Mouse (Mus musculus): Measurements from ENCODE around the gene Lmx1b. TPM values are rescaled to one million over a fixed set of nuclear protein-coding genes. Genes with fewer than 3 reads are reported as not detected.

Lmx1b gene
- total and polyA plus RNA-seq, 3 experiments: not detected

DNA sequence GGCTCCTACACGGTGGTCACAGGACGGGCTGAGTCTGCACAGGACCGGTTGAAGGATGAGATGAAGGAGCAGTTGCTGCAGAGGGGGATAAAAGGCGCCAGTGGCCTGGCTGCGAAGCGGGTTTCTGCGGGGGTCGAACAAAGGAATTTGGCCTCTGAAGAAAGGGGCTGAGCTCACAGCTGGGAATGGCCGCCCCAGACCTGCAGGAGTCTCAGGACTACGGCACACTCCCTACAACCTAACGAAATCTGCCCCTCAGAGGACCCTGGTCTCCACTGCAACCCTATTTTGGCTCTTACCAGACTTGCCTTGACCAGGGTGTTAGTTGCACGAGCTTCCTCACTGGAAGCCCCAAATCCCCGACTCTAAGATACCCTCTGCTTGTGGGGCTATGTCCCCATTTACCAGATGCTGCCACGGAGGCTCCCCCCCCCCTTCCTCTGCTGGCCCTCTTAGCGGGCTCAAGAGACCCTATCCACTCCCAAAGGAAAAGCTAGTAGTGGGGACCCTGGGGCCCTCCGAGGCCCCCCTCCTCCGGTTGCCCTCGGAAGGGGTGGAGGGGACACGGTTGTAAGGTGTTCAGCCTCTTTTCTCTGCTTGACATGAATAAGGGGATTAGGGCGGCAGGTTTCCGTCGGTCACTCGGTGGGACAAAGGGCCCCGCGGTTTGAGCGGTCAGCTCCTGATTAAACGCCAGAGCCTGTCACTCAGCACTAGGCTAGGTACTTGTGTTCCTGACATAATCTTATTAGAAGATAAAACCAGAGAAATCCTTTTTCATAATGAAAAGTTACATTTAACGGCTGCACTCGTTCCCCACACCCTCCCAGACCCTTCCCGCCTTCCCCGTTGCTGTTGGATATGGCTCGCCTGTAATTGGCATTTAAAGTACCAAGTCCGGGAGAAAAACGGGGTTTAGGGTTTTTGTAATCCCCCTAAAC is 10.0 kb downstream of the Lmx1b start:
- H3K27ac ChIP-seq (ENCODE audit: insufficient read depth, low read depth): no peak overlapping the region
- H3K36me3 ChIP-seq (replicated peaks in 1 of 2; ENCODE audit: control insufficient read depth in 1 of 2, insufficient read depth in 1 of 2, low read length in 1 of 2): no peaks in the 10 kb centered on the region
- H3K27me3 ChIP-seq (replicated peaks): peaks cover 96% of the 10 kb centered on the region
- H3K9ac ChIP-seq (ENCODE audit: insufficient read depth, low read depth): no peak overlapping the region
- no peak overlapping the region for H3K4me3 ChIP-seq (replicated peaks in 1 of 3; ENCODE audit: low read depth in 2 of 3, low read length in 2 of 3, poor library complexity in 1 of 3)
- no peak for TF ChIP-seq USF1 (IDR thresholded peaks at IDR 0.05; ENCODE audit: low read depth, low read length)
- TF ChIP-seq ZNF384 (IDR thresholded peaks at IDR 0.05; ENCODE audit: low read depth, low read length): no peak
- no peak for TF ChIP-seq IRF4 (IDR thresholded peaks at IDR 0.05; ENCODE audit: low read depth, low read length)
- DNase-seq (ENCODE audit: extremely low read depth): no peak
- H3K9me3 ChIP-seq (replicated peaks; ENCODE audit: low read length): no peaks in the 10 kb centered on the region
- in situ Hi-C loops (cut with MboI; ENCODE audit: low pct_ligation_motif_present, low pct_unique_long_range_greater_than_20kb, low sequenced_read_pairs) (no loop called here), dilution Hi-C loops (cut with MboI; ENCODE audit: extremely low pct_ligation_motif_present, extremely low pct_unique_long_range_greater_than_20kb, low sequenced_read_pairs) (no loop called here)
- H3K79me2 ChIP-seq (replicated peaks; ENCODE audit: control insufficient read depth, extremely low read depth, insufficient read depth, poor library complexity, severe bottlenecking): no peaks in the 10 kb centered on the region
- H3K4me1 ChIP-seq (ENCODE audit: control insufficient read depth in 1 of 2, insufficient read depth in 2 of 2): peaks cover 3 to 5% of the 10 kb centered on the region in 2 experiments; a peak in 2 of 4 replicates
- no peak overlapping the region for H3K4me2 ChIP-seq (ENCODE audit: insufficient read depth, low read depth, poor library complexity, severe bottlenecking)

DNA sequence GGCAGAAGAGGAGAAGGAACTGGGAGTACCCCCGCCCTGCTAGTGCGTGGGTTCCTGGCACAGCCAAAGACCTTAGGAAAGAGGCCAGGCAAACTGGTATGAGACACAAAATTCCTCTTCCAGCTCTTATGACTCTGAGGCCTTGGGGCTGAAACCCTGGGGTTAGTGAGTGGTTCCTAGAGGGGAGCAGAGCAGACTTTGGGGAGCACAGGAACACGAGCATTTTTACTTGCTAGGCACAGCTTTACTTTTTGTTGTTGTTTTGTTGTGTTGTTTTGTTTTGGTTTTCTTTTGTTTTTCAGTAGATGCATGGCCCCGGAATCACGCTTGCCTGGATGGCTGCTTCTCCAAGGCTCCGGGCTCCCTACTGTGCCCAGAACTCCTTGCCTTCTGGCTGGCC is 10.7 kb downstream of the Lmx1b start:
- H3K9ac ChIP-seq (ENCODE audit: insufficient read depth, low read depth): no peak overlapping the region
- H3K4me1 ChIP-seq (ENCODE audit: control insufficient read depth in 1 of 2, insufficient read depth in 2 of 2): peaks cover 3 to 5% of the 10 kb centered on the region in 2 experiments; a peak in 2 of 4 replicates
- DNase-seq (ENCODE audit: extremely low read depth): no peak
- H3K79me2 ChIP-seq (replicated peaks; ENCODE audit: control insufficient read depth, extremely low read depth, insufficient read depth, poor library complexity, severe bottlenecking): no peaks in the 10 kb centered on the region
- H3K36me3 ChIP-seq (replicated peaks in 1 of 2; ENCODE audit: control insufficient read depth in 1 of 2, insufficient read depth in 1 of 2, low read length in 1 of 2): no peaks in the 10 kb centered on the region
- H3K9me3 ChIP-seq (replicated peaks; ENCODE audit: low read length): no peaks in the 10 kb centered on the region
- TF ChIP-seq CHD1 (IDR thresholded peaks at IDR 0.05; ENCODE audit: low read depth, low read length) (no peak), MAZ (IDR thresholded peaks at IDR 0.05; ENCODE audit: low read depth, low read length) (no peak)
- dilution Hi-C loops (cut with MboI; ENCODE audit: extremely low pct_ligation_motif_present, extremely low pct_unique_long_range_greater_than_20kb, low sequenced_read_pairs): no loop called here
- H3K27ac ChIP-seq (ENCODE audit: insufficient read depth, low read depth): no peak overlapping the region
- H3K27me3 ChIP-seq (replicated peaks): peaks cover 96% of the 10 kb centered on the region
- no peak overlapping the region for H3K4me2 ChIP-seq (ENCODE audit: insufficient read depth, low read depth, poor library complexity, severe bottlenecking)
- H3K4me3 ChIP-seq (replicated peaks in 1 of 3; ENCODE audit: low read depth in 2 of 3, low read length in 2 of 3, poor library complexity in 1 of 3): no peak overlapping the region
- in situ Hi-C loops (cut with MboI; ENCODE audit: low pct_ligation_motif_present, low pct_unique_long_range_greater_than_20kb, low sequenced_read_pairs): no loop called here

- in situ Hi-C loops (cut with MboI; ENCODE audit: low pct_ligation_motif_present, low pct_unique_long_range_greater_than_20kb, low sequenced_read_pairs) (no loop called here), dilution Hi-C loops (cut with MboI; ENCODE audit: extremely low pct_ligation_motif_present, extremely low pct_unique_long_range_greater_than_20kb, low sequenced_read_pairs) (no loop called here)
- no peak overlapping the region for H3K4me3 ChIP-seq (replicated peaks in 1 of 3; ENCODE audit: low read depth in 2 of 3, low read length in 2 of 3, poor library complexity in 1 of 3)
Measured at GRCm38 (mm10) chr2:33628791-33629190, 11.5 kb downstream of the Lmx1b start.

More at GRCm38 (mm10) chr2:33628791-33629190, 11.5 kb downstream of the Lmx1b start:
- Histone ChIP-seq H3K36me3 (replicated peaks in 1 of 2; ENCODE audit: control insufficient read depth in 1 of 2, insufficient read depth in 1 of 2, low read length in 1 of 2) (no peaks in the 10 kb centered on the region), H3K79me2 (replicated peaks; ENCODE audit: control insufficient read depth, extremely low read depth, insufficient read depth, poor library complexity, severe bottlenecking) (no peaks in the 10 kb centered on the region), H3K4me2 (ENCODE audit: insufficient read depth, low read depth, poor library complexity, severe bottlenecking) (no peak overlapping the region), H3K27me3 (replicated peaks) (peaks cover 96% of the 10 kb centered on the region), H3K9ac (ENCODE audit: insufficient read depth, low read depth) (no peak overlapping the region), H3K9me3 (replicated peaks; ENCODE audit: low read length) (no peaks in the 10 kb centered on the region), H3K27ac (ENCODE audit: insufficient read depth, low read depth) (no peak overlapping the region), H3K4me1 (ENCODE audit: control insufficient read depth in 1 of 2, insufficient read depth in 2 of 2) (peaks cover 3 to 5% of the 10 kb centered on the region in 2 experiments; a peak in 2 of 4 replicates)
- TF ChIP-seq GABPA (IDR thresholded peaks at IDR 0.05; ENCODE audit: insufficient replicate concordance, low read depth, low read length) (no peak), ETS1 (conservative IDR thresholded peaks at IDR 0.05; ENCODE audit: low read depth, low read length) (no peak), MAX (IDR thresholded peaks at IDR 0.05; ENCODE audit: low read length) (no peak), E2F4 (IDR thresholded peaks at IDR 0.05; ENCODE audit: insufficient replicate concordance, low read depth, low read length) (no peak), USF1 (IDR thresholded peaks at IDR 0.05; ENCODE audit: low read depth, low read length) (no peak), NRF1 (IDR thresholded peaks at IDR 0.05; ENCODE audit: low read depth, low read length) (no peak), EP300 (IDR thresholded peaks at IDR 0.05; ENCODE audit: low read length) (no peak), ZMIZ1 (IDR thresholded peaks at IDR 0.05; ENCODE audit: low read depth, low read length) (no peak), SIN3A (IDR thresholded peaks at IDR 0.05; ENCODE audit: low read length) (no peak), BHLHE40 (IDR thresholded peaks at IDR 0.05; ENCODE audit: low read depth, low read length) (no peak), ZKSCAN1 (IDR thresholded peaks at IDR 0.05; ENCODE audit: borderline replicate concordance, low read depth, low read length) (no peak), MAFK (IDR thresholded peaks at IDR 0.05; ENCODE audit: insufficient replicate concordance, low read length) (no peak), PAX5 (IDR thresholded peaks at IDR 0.05; ENCODE audit: low read length) (no peak), RCOR1 (conservative IDR thresholded peaks at IDR 0.05; ENCODE audit: low read depth, low read length) (no peak), SMC3 (IDR thresholded peaks at IDR 0.05; ENCODE audit: low read depth, low read length) (no peak), TCF12 (IDR thresholded peaks at IDR 0.05; ENCODE audit: low read depth, low read length) (no peak), POLR2AphosphoS2 (IDR thresholded peaks at IDR 0.05; ENCODE audit: low read depth, low read length) (no peak), USF2 (conservative IDR thresholded peaks at IDR 0.05; ENCODE audit: low read depth, low read length) (no peak), JUND (conservative IDR thresholded peaks at IDR 0.05; ENCODE audit: low read depth, low read length) (no peak)
- DNase-seq (ENCODE audit: extremely low read depth): no peak
